Mouse (Mus musculus) limb, embryonic 15.5 days (tissue): ENCODE data around the gene Jakmip3. TPM values are rescaled to one million over a fixed set of nuclear protein-coding genes. Genes with fewer than 3 reads are reported as not detected.

Experiments
- polyA plus RNA-seq: library from polyadenylated mRNA; unstranded; fragments of >200 nt; fragmentation: Nextera tagmentation; extraction: Ambion mirVana; gene quantifications from 2 replicates; pipeline ENCODE4 v1.2.1, GENCODE M21; 2015

The Jakmip3 gene
- polyA plus RNA-seq, 1 experiment from 2014 or later = 0.49 TPM

Other genes with a start within 250 kb of the Jakmip3 start
- gene Ppp2r2d, start 94.7 kb upstream of the Jakmip3 start, polyA plus RNA-seq = 29.3 and 33.1 TPM in 2 replicates
- gene Mapk1ip1, start 94.5 kb upstream of the Jakmip3 start, polyA plus RNA-seq = 12.1 and 13.1 TPM in 2 replicates
- gene Bnip3, start 31.2 kb upstream of the Jakmip3 start, polyA plus RNA-seq = 130 and 138 TPM in 2 replicates
- 14.8 and 15.7 TPM in 2 replicates for gene Dpysl4, start 145.3 kb downstream of the Jakmip3 start, polyA plus RNA-seq